Mouse (Mus musculus) B cell, adult 67 days (primary cell): ENCODE results near the gene Taf3. TPM values are rescaled to one million over a fixed set of nuclear protein-coding genes. Genes with fewer than 3 reads are reported as not detected.

Experiments used
- total RNA-seq, 2 experiments: library from RNA; stranded (reverse); gene quantifications; 4 replicates each; pipeline ENCODE4 v1.2.4; 2023

Taf3 gene
- 10 to 100 TPM; 24.3 to 24.6 TPM for total RNA-seq

GRCm38 (mm10) chr2:10048461-10048860 lies at the start of gene Taf3:
Gene Taf3, minus strand, starts transcription at chr2:10048596.

GRCm38 (mm10) chr2:10080310-10081010 lies 32.1 kb upstream of the Taf3 start, which contains the start of the genes Atp5c1 and Kin:
Gene Atp5c1, minus strand, starts transcription at chr2:10080510.
Gene Kin, plus strand, starts transcription at chr2:10080593.

GRCm38 (mm10) chr2:9889651-9890183 lies 158.7 kb downstream of the Taf3 start, which contains the start of gene Gata3:
Gene Gata3, minus strand, starts transcription at chr2:9890034.

GRCm38 (mm10) chr2:9888913-9889650 lies 159.3 kb downstream of the Taf3 start, which contains the start of gene 9230102O04Rik:
Gene 9230102O04Rik, minus strand, starts transcription at chr2:9889540.

GRCm38 (mm10) chr2:9881051-9881591 lies 167.3 kb downstream of the Taf3 start, which contains the start of gene 4930412O13Rik:
Gene 4930412O13Rik, plus strand, starts transcription at chr2:9881252.

Other genes starting within 250 kb of the Taf3 start
- gene 4930412O13Rik, start 167.3 kb downstream of the Taf3 start, total RNA-seq = not detected
- gene 9230102O04Rik, start 159.1 kb downstream of the Taf3 start, total RNA-seq = not detected
- under 1 TPM in 1 of 2 experiments, not detected in 1; 0.38 TPM for gene Gata3, start 158.6 kb downstream of the Taf3 start, total RNA-seq
- 100 to 1,000 TPM; 109 to 126 TPM for gene Atp5c1, start 31.9 kb upstream of the Taf3 start, total RNA-seq
- 10 to 100 TPM; 22.5 to 27.1 TPM for gene Kin, start 32.0 kb upstream of the Taf3 start, total RNA-seq
- not detected for gene Itih2, start 82.8 kb upstream of the Taf3 start, total RNA-seq
- gene Itih5, start 105.0 kb upstream of the Taf3 start, total RNA-seq = 1 to 10 TPM; 2.1 to 2.7 TPM